Mouse (Mus musculus) heart, embryonic 12.5 days (tissue): ENCODE data around the gene Efhd1. TPM values are rescaled to one million over a fixed set of nuclear protein-coding genes. Genes with fewer than 3 reads are reported as not detected.

Source experiments
- ATAC-seq: fragments of 200-750 bp; cut with Nextera tagmentation; 2 replicates; pipeline ENCODE4 v1.8.0; 2017; ENCODE audit warnings: moderate TSS enrichment, moderate library complexity; ENCODE audit not compliant: insufficient number of reproducible peaks, low FRiP score
- H3K27ac ChIP-seq: fragments of 300-500 bp; sonication (generic); 2 replicates; pipeline ENCODE4 v1.5.1; 2016; ENCODE audit warnings: mild to moderate bottlenecking, moderate library complexity; ENCODE audit not compliant: poor library complexity, severe bottlenecking
- H3K27me3 ChIP-seq: fragments of 300-500 bp; sonication (generic); replicated peaks from 2 replicates; pipeline ENCODE4 v1.6.1; 2016; ENCODE audit warnings: mild to moderate bottlenecking, moderate library complexity
- H3K36me3 ChIP-seq: fragments of 300-500 bp; sonication (generic); 2 replicates; pipeline ENCODE4 v1.6.1; 2016; ENCODE audit warnings: mild to moderate bottlenecking, moderate library complexity
- H3K4me1 ChIP-seq: fragments of 300-500 bp; sonication (generic); replicated peaks from 2 replicates; pipeline ENCODE4 v1.6.1; 2016; ENCODE audit warnings: mild to moderate bottlenecking
- H3K4me2 ChIP-seq: fragments of 300-500 bp; sonication (generic); 2 replicates; pipeline ENCODE4 v1.6.1; 2016; ENCODE audit warnings: mild to moderate bottlenecking, moderate library complexity
- H3K4me3 ChIP-seq: fragments of 300-500 bp; sonication (generic); 2 replicates; pipeline ENCODE4 v1.5.1; 2016; ENCODE audit warnings: mild to moderate bottlenecking
- H3K9ac ChIP-seq: fragments of 300-500 bp; sonication (generic); 2 replicates; pipeline ENCODE4 v1.6.1; 2016; ENCODE audit warnings: mild to moderate bottlenecking, moderate library complexity
- H3K9me3 ChIP-seq: fragments of 300-500 bp; sonication (generic); replicated peaks from 2 replicates; pipeline ENCODE4 v1.6.1; 2016; ENCODE audit warnings: mild to moderate bottlenecking, moderate library complexity
- WGBS: fragments of 180-500 bp; shearing (Covaris S2); methylation state at CpG from one replicate; pipeline ENCODE4 v1.1.7; 2016; 5-methylcytosine and 5-hydroxymethylcytosine counted together
- polyA plus RNA-seq: library from polyadenylated mRNA; unstranded; fragments of >200 nt; fragmentation: Nextera tagmentation; extraction: Ambion mirVana; gene quantifications from 2 replicates; pipeline ENCODE4 v1.2.1, GENCODE M21; 2016

The Efhd1 gene
- polyA plus RNA-seq, 1 experiment from 2014 or later: 0.47 TPM

DNA sequence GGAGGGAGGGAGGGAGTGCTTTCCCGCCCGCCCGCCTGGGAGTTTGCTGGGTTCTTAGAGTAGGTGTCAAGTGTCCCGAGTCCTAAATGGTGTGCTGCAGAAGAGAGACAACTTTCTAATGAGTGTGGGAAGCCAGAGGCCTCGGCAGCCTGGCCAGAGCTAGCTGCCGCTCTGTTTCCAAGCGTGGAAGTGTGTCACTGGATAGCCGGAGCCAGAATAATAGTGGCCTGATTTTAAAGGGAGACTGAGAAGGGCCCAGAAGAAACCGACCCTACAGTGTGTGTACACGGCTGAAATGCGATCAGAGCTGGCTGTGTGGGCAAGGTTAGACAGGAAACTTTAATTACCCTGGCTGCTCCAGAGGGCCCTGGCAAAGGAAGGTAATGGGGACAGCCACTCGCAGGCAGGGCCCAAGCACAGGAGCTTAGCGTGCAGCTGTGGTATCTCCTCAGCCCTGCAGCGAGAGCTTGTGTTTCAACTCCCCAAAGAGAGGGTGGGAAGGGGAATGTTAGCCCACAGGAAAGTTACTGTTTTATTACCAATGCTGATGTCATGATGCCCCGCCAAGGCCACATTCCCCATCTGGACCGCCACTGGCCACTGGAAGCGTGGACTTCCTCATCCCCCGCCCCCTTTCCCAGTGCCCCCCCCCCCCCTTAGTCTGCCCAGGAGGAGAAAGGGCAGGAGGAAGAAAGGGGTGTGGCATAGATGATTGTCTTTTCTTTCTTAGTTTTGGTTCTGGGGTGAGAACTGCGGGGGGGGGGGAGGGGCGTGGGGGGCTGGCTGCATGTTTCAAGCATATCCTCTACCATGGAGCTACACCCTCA lies 6.7 kb downstream of the Efhd1 start:
- Histone ChIP-seq H3K4me3 (no peak overlapping the region), H3K36me3 (no peaks in the 10 kb centered on the region), H3K4me2 (peak overlapping the region; percentile 30), H3K4me1 (peaks cover 33% of the 10 kb centered on the region), H3K9ac (no peak overlapping the region), H3K27ac (no peak overlapping the region), H3K9me3 (no peaks in the 10 kb centered on the region), H3K27me3 (peaks cover 37% of the 10 kb centered on the region)
- ATAC-seq: no peak
- 7% methylated on average over 20 of the region's 20 CpGs for WGBS

DNA sequence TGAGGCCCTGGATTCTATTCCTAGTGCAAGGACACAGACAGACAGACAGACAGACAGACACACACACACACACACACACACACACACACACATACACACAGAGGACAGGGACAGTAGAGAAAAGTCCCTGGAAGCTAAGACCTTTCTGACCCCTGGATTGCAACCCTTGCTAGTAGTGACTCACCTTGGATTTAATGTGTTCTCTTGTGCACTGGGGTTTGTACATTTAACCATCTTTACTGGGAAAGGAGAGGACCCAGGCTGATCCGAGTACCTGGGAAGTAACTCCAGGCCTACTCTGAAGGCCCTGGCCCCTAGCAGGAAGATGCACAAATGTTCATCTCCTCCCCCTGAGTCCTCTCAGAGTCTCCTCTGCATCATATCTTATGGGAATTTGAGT lies 7.4 kb downstream of the Efhd1 start:
- H3K9ac ChIP-seq: no peak overlapping the region
- peaks cover 29% of the 10 kb centered on the region for H3K27me3 ChIP-seq
- ATAC-seq: no peak
- H3K27ac ChIP-seq: no peak overlapping the region
- no peak overlapping the region for H3K4me3 ChIP-seq
- no peaks in the 10 kb centered on the region for H3K9me3 ChIP-seq
- H3K36me3 ChIP-seq: no peaks in the 10 kb centered on the region
- 73% methylated on average over 1 of the region's 1 CpGs for WGBS
- peaks cover 34% of the 10 kb centered on the region for H3K4me1 ChIP-seq
- no peak overlapping the region for H3K4me2 ChIP-seq

DNA sequence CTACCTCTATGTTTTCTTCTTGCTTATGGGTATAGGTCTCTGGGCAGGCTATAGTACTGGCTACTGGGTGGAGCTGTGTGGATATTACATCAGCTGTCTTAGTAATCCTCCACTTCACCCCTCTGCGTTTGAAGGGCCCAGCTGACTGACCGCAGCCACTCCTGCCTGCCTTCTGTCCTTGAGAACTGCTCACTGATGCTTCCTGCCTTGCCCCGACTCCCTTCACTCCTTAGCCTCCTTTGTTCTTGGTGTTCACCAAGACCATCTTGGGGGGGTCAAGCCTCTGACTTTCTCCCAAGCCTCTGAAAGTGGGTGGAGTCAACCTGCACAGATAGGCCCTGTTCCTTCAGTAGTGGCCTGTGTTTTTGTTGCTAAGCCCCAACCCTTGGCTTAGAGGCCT lies 8.3 kb downstream of the Efhd1 start:
- no peak for ATAC-seq
- Histone ChIP-seq H3K9ac (no peak overlapping the region), H3K9me3 (no peaks in the 10 kb centered on the region), H3K4me2 (no peak overlapping the region), H3K4me3 (no peak overlapping the region), H3K27ac (no peak overlapping the region), H3K27me3 (peaks cover 20% of the 10 kb centered on the region), H3K4me1 (peaks cover 34% of the 10 kb centered on the region), H3K36me3 (no peaks in the 10 kb centered on the region)
- 42% methylated on average over 3 of the region's 3 CpGs for WGBS

DNA sequence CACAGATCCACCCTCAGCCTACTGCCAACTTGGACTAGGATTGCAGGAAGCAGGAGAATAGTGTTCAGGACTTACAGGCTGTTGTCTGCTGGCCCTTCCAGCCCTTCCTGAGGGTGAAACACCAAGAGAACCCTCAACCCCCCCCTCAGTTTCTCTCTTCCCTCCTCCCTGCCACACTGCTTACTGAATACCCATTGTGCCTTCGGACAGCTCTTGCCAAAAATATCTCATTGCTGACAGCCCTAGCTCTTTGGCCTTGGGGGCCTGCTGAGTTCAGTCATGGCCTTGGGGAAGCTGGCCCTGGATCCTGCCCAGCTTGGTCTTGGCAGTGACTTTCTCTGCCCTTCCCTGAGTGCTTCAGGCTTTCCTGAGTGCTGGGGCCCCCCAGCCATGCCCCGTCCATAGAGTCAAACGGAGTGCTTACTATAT lies 9.4 kb downstream of the Efhd1 start:
- Histone ChIP-seq H3K4me3 (no peak overlapping the region), H3K27ac (0 out of 2 replicates have a peak overlapping the region, but pooled peaks have one; percentile 45), H3K9ac (no peak overlapping the region), H3K9me3 (no peaks in the 10 kb centered on the region), H3K4me1 (peaks cover 34% of the 10 kb centered on the region), H3K36me3 (no peaks in the 10 kb centered on the region), H3K4me2 (no peak overlapping the region), H3K27me3 (peaks cover 10% of the 10 kb centered on the region)
- ATAC-seq: no peak
- WGBS: 37% methylated on average over 3 of the region's 3 CpGs

DNA sequence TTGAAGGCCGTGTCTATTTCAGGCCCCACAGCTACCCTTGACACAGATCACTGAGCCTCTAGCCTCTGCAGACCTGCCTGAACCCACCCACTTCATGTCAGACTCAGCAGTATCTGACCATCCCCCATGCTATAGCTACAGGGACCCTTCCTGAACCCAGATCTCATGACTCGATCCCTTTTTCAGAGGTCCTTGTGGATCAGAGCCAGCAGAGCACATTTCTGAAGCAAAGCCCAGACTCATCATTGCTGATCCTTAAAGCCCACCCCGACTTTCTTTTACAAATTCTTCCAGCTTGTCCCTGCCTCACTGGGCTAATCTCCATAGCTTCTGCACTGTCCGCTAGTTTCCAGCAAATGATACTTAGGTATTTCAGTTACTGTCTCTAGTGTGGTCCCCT lies 10.0 kb downstream of the Efhd1 start:
- Histone ChIP-seq H3K27ac (no peak overlapping the region), H3K4me2 (no peak overlapping the region), H3K9me3 (no peaks in the 10 kb centered on the region), H3K27me3 (peaks cover 4% of the 10 kb centered on the region; the same call in 1 of the 2 replicates), H3K4me3 (no peak overlapping the region), H3K9ac (no peak overlapping the region), H3K36me3 (no peaks in the 10 kb centered on the region), H3K4me1 (peaks cover 34% of the 10 kb centered on the region)
- 57% methylated on average over 4 of the region's 4 CpGs for WGBS
- no peak for ATAC-seq

DNA sequence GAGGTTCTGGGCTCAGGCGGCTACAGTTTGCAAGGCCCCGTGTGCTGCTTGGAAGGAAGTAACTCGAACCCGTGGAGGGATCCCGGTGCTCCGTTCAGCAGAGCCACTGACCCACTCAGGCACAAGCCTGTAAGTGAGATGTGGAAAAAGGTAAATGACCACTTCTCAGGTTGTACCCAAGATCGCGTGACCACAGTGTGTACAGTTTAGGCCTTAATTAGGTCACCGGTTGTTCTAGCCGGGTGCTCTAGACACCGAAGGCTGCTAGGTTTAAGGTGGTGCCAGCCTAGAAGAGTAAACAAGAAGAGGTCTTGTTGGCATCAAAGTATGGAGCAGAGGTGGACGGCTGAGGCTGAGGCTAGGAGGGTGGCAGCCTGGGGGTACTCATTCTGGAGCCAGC lies 11.0 kb downstream of the Efhd1 start:
- no peak overlapping the region for H3K27ac ChIP-seq
- no peak overlapping the region for H3K9ac ChIP-seq
- H3K27me3 ChIP-seq: no peaks in the 10 kb centered on the region
- peaks cover 33% of the 10 kb centered on the region for H3K4me1 ChIP-seq
- no peak overlapping the region for H3K4me3 ChIP-seq
- H3K36me3 ChIP-seq: no peaks in the 10 kb centered on the region
- no peaks in the 10 kb centered on the region for H3K9me3 ChIP-seq
- H3K4me2 ChIP-seq: no peak overlapping the region
- ATAC-seq: no peak
- 87% methylated on average over 12 of the region's 12 CpGs for WGBS

DNA sequence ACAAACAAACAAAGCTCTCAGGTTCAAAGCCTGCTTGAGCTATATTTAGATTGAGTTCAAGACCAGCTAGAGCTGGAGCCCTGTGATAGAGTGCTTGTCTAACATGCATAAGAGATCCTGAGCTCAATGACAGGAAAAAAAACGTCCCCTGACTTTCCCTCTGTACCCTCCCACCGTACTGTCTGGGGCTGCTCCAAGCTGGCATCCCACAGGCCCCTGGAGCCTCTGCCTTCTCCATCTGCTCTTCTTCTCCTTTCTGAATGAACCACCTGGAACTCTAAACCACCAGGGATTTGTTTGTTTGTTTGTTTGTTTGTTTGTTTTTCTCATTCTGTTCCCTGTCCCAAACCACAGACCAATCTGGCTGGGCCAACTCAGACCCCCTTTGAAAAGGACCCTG lies 11.9 kb downstream of the Efhd1 start:
- Histone ChIP-seq H3K27me3 (no peaks in the 10 kb centered on the region), H3K36me3 (no peaks in the 10 kb centered on the region), H3K4me2 (no peak overlapping the region), H3K4me3 (no peak overlapping the region), H3K9ac (no peak overlapping the region), H3K27ac (no peak overlapping the region), H3K4me1 (peaks cover 24% of the 10 kb centered on the region), H3K9me3 (no peaks in the 10 kb centered on the region)
- WGBS: 31% methylated on average over 2 of the region's 2 CpGs
- no peak for ATAC-seq

DNA sequence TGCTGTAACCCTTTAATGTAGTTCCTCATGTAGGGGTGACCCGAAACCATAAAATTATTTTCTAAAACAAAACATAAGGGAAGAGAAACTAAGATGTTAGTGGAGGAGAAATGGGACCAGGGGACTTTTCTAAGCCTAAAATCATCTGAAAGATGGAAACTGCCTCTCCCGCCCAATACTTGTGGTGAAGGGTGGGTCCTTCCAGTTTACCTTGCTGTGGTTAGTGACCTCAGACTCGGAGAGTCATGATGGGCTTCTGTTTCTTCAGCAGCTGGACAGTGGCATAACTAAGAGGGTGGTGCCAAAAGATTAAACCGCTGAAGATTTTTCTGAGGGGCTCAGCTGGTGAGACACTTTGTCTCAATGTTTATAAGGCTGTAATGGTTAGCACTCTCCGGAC lies 16.1 kb downstream of the Efhd1 start:
- H3K9ac ChIP-seq: no peak overlapping the region
- H3K4me2 ChIP-seq: no peak overlapping the region
- WGBS: 78% methylated on average over 5 of the region's 5 CpGs
- H3K27ac ChIP-seq: no peak overlapping the region
- no peaks in the 10 kb centered on the region for H3K36me3 ChIP-seq
- no peaks in the 10 kb centered on the region for H3K27me3 ChIP-seq
- no peak overlapping the region for H3K4me3 ChIP-seq
- H3K4me1 ChIP-seq: 0 out of 2 replicates have a peak, but pooled peaks cover 9% of the 10 kb centered on the region
- no peak for ATAC-seq
- H3K9me3 ChIP-seq: no peaks in the 10 kb centered on the region

DNA sequence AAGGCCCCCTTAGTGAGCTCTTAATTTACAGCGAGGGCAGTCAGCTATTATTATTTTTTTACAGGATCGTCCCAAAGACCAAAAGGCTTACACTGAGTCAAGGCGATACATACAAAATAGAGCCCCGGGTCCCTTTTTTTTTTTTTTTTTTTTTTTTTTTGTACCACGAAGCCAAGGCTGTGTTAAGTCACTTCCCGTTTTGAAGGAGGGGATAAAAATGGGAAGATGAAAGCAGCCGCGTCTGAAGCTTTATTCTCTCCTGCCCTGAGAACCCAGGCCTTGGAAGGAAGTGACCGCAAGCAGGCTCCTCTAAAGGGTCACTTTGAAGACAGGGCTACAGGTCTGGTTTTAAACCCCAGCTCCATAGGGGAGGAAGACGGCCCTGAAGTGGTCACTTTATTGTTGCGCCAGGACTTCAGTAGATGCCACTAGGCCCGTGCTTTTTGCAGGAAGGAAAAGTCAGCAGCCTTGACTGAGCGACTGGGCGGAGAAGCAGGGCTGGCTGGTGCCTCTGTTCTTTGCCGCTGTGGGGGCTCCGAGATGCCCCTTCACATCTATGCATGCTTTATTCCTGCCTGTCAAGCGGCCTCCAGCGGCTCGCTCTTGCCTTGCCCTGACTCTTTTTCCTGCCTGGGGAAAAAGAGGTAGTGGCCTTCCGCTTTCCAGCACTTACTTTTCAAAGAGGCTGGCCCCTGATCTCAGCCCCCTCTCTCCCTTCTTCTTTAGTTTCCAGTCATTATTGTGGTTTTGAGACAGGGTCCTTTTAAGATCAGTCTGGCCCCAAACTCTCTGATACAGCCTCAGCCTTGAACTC lies 17.6 kb downstream of the Efhd1 start:
- H3K9me3 ChIP-seq: no peaks in the 10 kb centered on the region
- 24% methylated on average over 20 of the region's 20 CpGs for WGBS
- ATAC-seq: no peak
- peak overlapping the region; percentile 59; the same call in 1 of the 2 replicates for H3K9ac ChIP-seq
- H3K36me3 ChIP-seq: no peaks in the 10 kb centered on the region
- no peaks in the 10 kb centered on the region for H3K27me3 ChIP-seq
- 0 out of 2 replicates have a peak, but pooled peaks cover 3% of the 10 kb centered on the region for H3K4me1 ChIP-seq
- H3K4me3 ChIP-seq: peak overlapping the region; percentile 15; the same call in 1 of the 2 replicates
- peak overlapping the region; percentile 56 for H3K4me2 ChIP-seq
- H3K27ac ChIP-seq: no peak overlapping the region

DNA sequence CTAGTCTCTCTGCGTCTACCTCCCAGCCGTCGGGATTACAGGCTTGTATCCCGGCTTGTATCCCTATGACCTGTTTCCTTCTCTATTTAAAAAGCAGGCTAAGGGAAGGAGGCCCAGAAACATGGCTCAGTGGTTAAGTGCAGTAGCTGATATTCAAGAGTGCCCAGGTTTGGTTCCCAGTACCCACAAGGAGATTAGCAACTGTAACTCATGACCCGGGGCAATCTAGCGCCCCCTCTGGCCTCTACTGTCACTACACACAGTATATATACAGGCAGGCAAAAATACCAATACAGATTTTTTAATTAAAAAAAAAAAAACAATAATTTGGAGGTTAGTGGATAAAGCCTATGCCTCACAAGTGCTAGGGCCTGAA lies 18.2 kb downstream of the Efhd1 start:
- Histone ChIP-seq H3K27me3 (no peaks in the 10 kb centered on the region), H3K9me3 (no peaks in the 10 kb centered on the region), H3K4me1 (0 out of 2 replicates have a peak, but pooled peaks cover 3% of the 10 kb centered on the region), H3K4me3 (no peak overlapping the region), H3K27ac (no peak overlapping the region), H3K4me2 (no peak overlapping the region), H3K36me3 (no peaks in the 10 kb centered on the region), H3K9ac (no peak overlapping the region)
- ATAC-seq: no peak
- WGBS: 66% methylated on average over 6 of the region's 6 CpGs

DNA sequence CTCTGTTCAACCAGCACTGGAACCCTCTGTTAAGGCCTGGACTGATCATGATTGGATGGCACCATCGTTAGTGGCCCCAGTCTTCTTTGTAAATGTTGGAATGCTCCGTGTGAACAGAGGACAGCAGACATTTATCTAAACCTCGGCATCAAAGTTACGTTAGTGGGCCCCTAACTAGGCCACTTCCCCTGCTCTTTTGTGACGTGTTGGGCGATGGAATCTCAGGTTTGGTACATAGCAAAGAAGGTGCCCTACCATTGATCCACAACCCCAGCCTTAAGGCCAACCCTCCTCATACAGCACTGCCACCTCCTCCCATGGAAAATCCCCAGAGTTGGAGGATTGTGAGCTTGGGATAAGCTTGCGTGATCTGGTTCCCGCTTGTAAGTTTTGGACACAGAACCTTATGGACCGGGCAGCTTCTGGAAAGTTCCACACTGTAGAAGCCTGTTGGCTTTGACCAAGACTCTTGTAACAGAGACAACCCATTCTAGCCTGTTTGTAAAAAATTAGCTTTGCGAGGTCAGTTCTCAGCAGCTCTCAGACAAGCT lies 19.3 kb downstream of the Efhd1 start:
- Histone ChIP-seq H3K9me3 (no peaks in the 10 kb centered on the region), H3K27me3 (no peaks in the 10 kb centered on the region), H3K4me2 (no peak overlapping the region), H3K9ac (no peak overlapping the region), H3K4me3 (no peak overlapping the region), H3K27ac (no peak overlapping the region), H3K36me3 (no peaks in the 10 kb centered on the region), H3K4me1 (0 out of 2 replicates have a peak, but pooled peaks cover 3% of the 10 kb centered on the region)
- ATAC-seq: no peak
- 80% methylated on average over 10 of the region's 10 CpGs for WGBS
